Mouse (Mus musculus) hindbrain, postnatal 0 days (tissue): ENCODE data around the gene Dhfr. TPM values are rescaled to one million over a fixed set of nuclear protein-coding genes. Genes with fewer than 3 reads are reported as not detected.

ENCODE experiments used
- ATAC-seq: fragments of 200-750 bp; cut with Nextera tagmentation; 2 replicates; pipeline ENCODE4 v1.8.0; 2017; ENCODE audit warnings: mild to moderate bottlenecking, moderate TSS enrichment, moderate library complexity
- DNase-seq: peaks from one replicate; pipeline ENCODE4 v3.0.0-alpha.2; 2015; ENCODE audit warnings: low spot score
- H3K27ac ChIP-seq: fragments of 300-500 bp; sonication (generic); 2 replicates; pipeline ENCODE4 v1.5.1; 2014; ENCODE audit warnings: mild to moderate bottlenecking
- H3K27me3 ChIP-seq: fragments of 300-500 bp; sonication (generic); 2 replicates; pipeline ENCODE4 v1.6.1; 2014; ENCODE audit warnings: low read length, mixed read lengths; ENCODE audit not compliant: insufficient read depth
- H3K36me3 ChIP-seq: fragments of 300-500 bp; sonication (generic); 2 replicates; pipeline ENCODE4 v1.6.1; 2014; ENCODE audit warnings: low read length, mixed read lengths; ENCODE audit not compliant: insufficient read depth
- H3K4me1 ChIP-seq: fragments of 300-500 bp; sonication (generic); 2 replicates; pipeline ENCODE4 v1.6.1; 2014; ENCODE audit warnings: antibody characterized with exemption, low read length, mixed read lengths; ENCODE audit not compliant: insufficient read depth
- H3K4me2 ChIP-seq: fragments of 300-500 bp; sonication (generic); 2 replicates; pipeline ENCODE4 v1.6.1; 2014; ENCODE audit warnings: low read depth, mild to moderate bottlenecking, low read length, moderate library complexity, mixed read lengths
- H3K4me3 ChIP-seq: fragments of 300-500 bp; sonication (generic); 2 replicates; pipeline ENCODE4 v1.5.1; 2014; ENCODE audit warnings: low read length
- H3K9ac ChIP-seq: fragments of 300-500 bp; sonication (generic); replicated peaks from 2 replicates; pipeline ENCODE4 v1.6.1; 2014; ENCODE audit warnings: mild to moderate bottlenecking, low read length, moderate library complexity, mixed read lengths
- H3K9me3 ChIP-seq: fragments of 300-500 bp; sonication (generic); 2 replicates; pipeline ENCODE4 v1.6.1; 2016; ENCODE audit warnings: low read length, mixed read lengths
- CTCF ChIP-seq: IDR thresholded peaks from 2 replicates; pipeline ENCODE4 v1.5.1; 2016; ENCODE audit warnings: antibody characterized with exemption, control low read depth, low read depth
- WGBS: fragments of 180-500 bp; shearing (Covaris S2); extraction: QIAGEN DNeasy Blood & Tissue Kit; methylation state at CpG from one replicate; pipeline ENCODE4 v1.1.7; 2014; 5-methylcytosine and 5-hydroxymethylcytosine counted together
- polyA plus RNA-seq: library from polyadenylated mRNA; unstranded; fragments of >200 nt; fragmentation: Nextera tagmentation; extraction: Ambion mirVana; gene quantifications from 2 replicates; pipeline ENCODE4 v1.2.1, GENCODE M21; 2015
- total RNA-seq: library from RNA; depleted of rRNA; stranded (reverse); fragments of >200 nt; gene quantifications from 2 replicates; pipeline ENCODE4 v1.2.3, GENCODE M21; 2014; rRNA removed

Dhfr gene
- total RNA-seq (4.1 and 4.3 TPM in 2 replicates), polyA plus RNA-seq (4.5 and 5.3 TPM in 2 replicates)

DNA sequence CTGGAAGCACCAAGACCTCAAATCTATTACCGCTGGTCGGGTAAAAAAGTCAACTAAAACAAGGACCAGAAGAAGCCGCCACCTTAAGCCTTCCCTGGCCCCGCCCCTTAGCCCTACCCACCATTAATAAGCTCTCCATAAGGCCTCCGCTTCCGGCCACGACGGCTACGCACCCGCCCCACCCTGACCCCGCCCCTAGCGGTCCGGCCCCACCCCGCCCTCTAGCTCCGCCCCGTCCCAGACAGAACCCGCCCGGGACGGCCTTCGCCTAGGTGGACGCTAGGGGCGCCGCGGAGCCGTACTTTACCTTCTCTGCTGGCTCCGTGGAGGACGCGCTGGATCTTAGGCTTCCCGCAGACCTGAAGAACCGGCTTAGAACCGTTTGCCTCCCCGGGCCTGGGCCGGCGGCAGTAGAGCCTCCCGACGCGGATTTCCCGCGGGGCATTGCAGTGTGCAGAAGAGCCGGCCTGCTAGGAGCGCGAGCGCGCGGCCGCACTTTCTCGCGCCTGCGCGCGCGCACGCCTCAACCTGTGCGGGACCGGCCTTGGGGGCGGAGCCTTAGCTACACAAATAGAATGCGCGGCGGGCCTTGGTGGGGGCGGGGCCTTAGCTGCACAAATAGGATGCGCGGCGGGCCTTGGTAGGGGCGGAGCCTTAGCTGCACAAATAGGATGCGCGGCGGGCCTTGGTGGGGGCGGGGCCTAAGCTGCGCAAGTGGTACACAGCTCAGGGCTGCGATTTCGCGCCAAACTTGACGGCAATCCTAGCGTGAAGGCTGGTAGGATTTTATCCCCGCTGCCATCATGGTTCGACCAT, at the start of gene Dhfr, which contains the start of gene Msh3:
Gene Dhfr, plus strand, starts transcription at position 271 of the 816 bp plus-strand sequence.
Gene Msh3, minus strand, starts transcription at position 548 of the 816 bp plus-strand sequence.
- no peaks in the 10 kb centered on the region; the same call in 1 of the 2 replicates for H3K36me3 ChIP-seq

DNA sequence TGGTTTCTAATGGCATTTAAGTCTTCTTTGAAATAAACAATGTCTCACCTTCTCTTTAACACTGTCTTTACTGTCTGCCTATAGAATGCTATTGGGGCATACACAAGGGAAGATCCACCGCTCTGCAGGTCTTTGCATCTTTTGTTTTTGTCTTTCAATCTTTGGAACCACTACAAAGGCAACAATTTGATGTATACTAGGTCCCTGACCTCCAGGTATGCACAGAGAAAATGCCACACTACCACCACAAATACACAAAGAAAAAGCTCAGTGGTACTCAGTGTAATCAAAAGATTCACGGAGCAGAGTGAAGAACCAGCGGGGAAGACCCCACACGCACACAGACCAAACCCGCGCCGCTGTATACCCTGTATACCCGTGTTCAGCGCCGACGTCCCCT, 48.8 kb upstream of the Dhfr start, which contains the start of gene Gm20379:
Gene Gm20379, plus strand, starts transcription at position 301 of the 400 bp plus-strand sequence.
- H3K27ac ChIP-seq = no peak within 1 kb of the TSS
- WGBS = 98% methylated on average over 11 of the region's 11 CpGs
- H3K4me3 ChIP-seq = no peak within 1 kb of the TSS
- H3K4me1 ChIP-seq = no peaks in the 10 kb centered on the region
- H3K36me3 ChIP-seq = no peaks in the 10 kb centered on the region; the same call in 1 of the 2 replicates
- no peaks in the 10 kb centered on the region for H3K9me3 ChIP-seq
- TF ChIP-seq CTCF = no peak
- ATAC-seq (no peak), DNase-seq (no peak)
- H3K4me2 ChIP-seq = no peak within 1 kb of the TSS
- H3K27me3 ChIP-seq = no peaks in the 10 kb centered on the region
- H3K9ac ChIP-seq = no peak within 1 kb of the TSS

More for the DNA sequence above, at the start of gene Dhfr, which contains the start of gene Msh3:
- TF ChIP-seq CTCF = peak; percentile 82
- Histone ChIP-seq H3K4me1 (0 out of 2 replicates have a peak, but pooled peaks cover 3% of the 10 kb centered on the region), H3K27ac (peak within 1 kb of the TSS; percentile 85), H3K27me3 (no peaks in the 10 kb centered on the region), H3K9ac (peak within 1 kb of the TSS; percentile 63), H3K4me3 (peak within 1 kb of the TSS; percentile 64), H3K9me3 (no peaks in the 10 kb centered on the region), H3K4me2 (peak within 1 kb of the TSS; percentile 82)
- DNase-seq (peak; percentile 100), ATAC-seq (peak; percentile 99)
- under 1% methylated on average over 72 of the region's 76 CpGs for WGBS

GRCm38 (mm10) chr13:92314613-92315012, 39.9 kb upstream of the Dhfr start:
- H3K4me2 ChIP-seq = no peak overlapping the region
- ATAC-seq = no peak

GRCm38 (mm10) chr13:92320770-92321169, 33.8 kb upstream of the Dhfr start:
- no peaks in the 10 kb centered on the region for H3K27me3 ChIP-seq
- H3K27ac ChIP-seq = no peak overlapping the region
- WGBS = 93% methylated on average over 5 of the region's 5 CpGs
- TF ChIP-seq CTCF = no peak
- no peaks in the 10 kb centered on the region for H3K36me3 ChIP-seq
- no peak overlapping the region for H3K4me3 ChIP-seq
- H3K9me3 ChIP-seq = no peaks in the 10 kb centered on the region
- no peak for ATAC-seq
- no peak for DNase-seq
- no peak overlapping the region for H3K9ac ChIP-seq
- no peaks in the 10 kb centered on the region for H3K4me1 ChIP-seq
- no peak overlapping the region for H3K4me2 ChIP-seq

More at GRCm38 (mm10) chr13:92314613-92315012, 39.9 kb upstream of the Dhfr start:
- Histone ChIP-seq H3K27me3 (no peaks in the 10 kb centered on the region), H3K4me3 (no peak overlapping the region), H3K9ac (no peak overlapping the region), H3K27ac (no peak overlapping the region), H3K4me1 (no peaks in the 10 kb centered on the region), H3K36me3 (peaks cover 5% of the 10 kb centered on the region; the same call in 1 of the 2 replicates), H3K9me3 (no peaks in the 10 kb centered on the region)
- no peak for TF ChIP-seq CTCF
- no peak for DNase-seq
- WGBS = 85% methylated on average over 5 of the region's 5 CpGs

DNA sequence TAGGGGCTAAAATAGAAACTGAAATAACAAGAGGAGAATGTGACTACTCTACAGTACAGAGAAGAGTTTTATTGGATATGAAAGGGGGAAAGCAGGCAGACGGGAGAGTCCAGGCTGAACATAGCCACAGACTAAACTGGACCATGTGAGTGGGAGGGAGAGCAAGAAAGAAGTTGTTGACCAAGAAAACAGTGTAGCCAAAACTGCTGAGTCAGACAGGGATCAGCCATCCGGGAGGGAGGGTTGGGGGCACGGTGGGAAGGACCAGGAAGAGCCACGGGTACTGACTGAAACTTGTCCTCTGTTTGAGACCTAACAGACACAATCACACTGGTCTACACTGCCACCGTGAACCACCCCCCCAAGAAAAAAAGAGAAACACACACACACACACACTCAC, 28.5 kb upstream of the Dhfr start:
- Histone ChIP-seq H3K4me1 (no peaks in the 10 kb centered on the region), H3K4me2 (no peak overlapping the region)

GRCm38 (mm10) chr13:92328000-92328399, 26.5 kb upstream of the Dhfr start:
- no peak overlapping the region for H3K4me3 ChIP-seq
- TF ChIP-seq CTCF = no peak
- no peak overlapping the region for H3K4me2 ChIP-seq
- 86% methylated on average over 2 of the region's 2 CpGs for WGBS
- no peaks in the 10 kb centered on the region for H3K27me3 ChIP-seq
- no peaks in the 10 kb centered on the region for H3K9me3 ChIP-seq
- no peaks in the 10 kb centered on the region for H3K4me1 ChIP-seq
- no peak for ATAC-seq
- H3K36me3 ChIP-seq = no peaks in the 10 kb centered on the region
- DNase-seq = no peak
- H3K9ac ChIP-seq = no peak overlapping the region
- H3K27ac ChIP-seq = no peak overlapping the region

More for the DNA sequence above, 28.5 kb upstream of the Dhfr start:
- no peak for TF ChIP-seq CTCF
- Histone ChIP-seq H3K9me3 (no peaks in the 10 kb centered on the region), H3K27me3 (no peaks in the 10 kb centered on the region), H3K4me3 (no peak overlapping the region), H3K27ac (no peak overlapping the region), H3K9ac (no peak overlapping the region), H3K36me3 (no peaks in the 10 kb centered on the region)
- DNase-seq (no peak), ATAC-seq (no peak)
- WGBS = 78% methylated on average over 5 of the region's 5 CpGs
